20 mouse cellular contexts compared by ENCODE assay signal in the genomic region with DNA sequence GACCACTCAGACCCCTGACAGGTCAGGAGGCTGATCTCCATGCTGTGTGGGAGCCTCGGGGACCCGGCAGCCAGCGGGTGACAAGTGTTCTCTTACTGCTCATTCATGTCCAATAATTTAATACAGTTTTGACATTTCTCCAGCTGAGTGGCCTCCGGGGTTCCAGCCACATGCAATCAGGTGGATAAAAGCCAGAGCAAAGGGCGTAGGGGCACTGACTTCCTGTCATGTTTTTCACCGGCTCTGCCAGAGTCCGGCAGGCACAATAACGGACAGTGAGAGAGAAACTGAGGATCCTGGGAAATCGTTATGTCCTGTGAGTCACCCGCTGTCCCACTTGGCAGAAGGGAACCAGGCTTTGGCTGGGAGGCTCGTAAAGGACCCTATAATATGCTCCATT.
DNase-seq lines count a peak whose midpoint lies in the region; TF ChIP-seq lines count a peak whose summit lies in the region.
"Had no signal": no experiment of that assay in that cellular context is flagged by ENCODE, and none has a peak within 500 bp of the region (broad histone marks: within the 10 kb centered on the region; RNA-seq: fewer than 3 reads in every experiment).

No protein-coding gene starts in this region.

- no peak overlapping the region for H3K27ac ChIP-seq in kidney, adult 2 months (ENCODE audit: insufficient read depth, low read depth, low read length)
- H3K27ac ChIP-seq: embryonic facial prominence, embryonic 12.5 days; embryonic facial prominence, embryonic 15.5 days; gastrocnemius, adult 2 months; hindbrain, embryonic 10.5 days; hindbrain, embryonic 13.5 days; intestine, embryonic 15.5 days had no signal

- DNase-seq in adrenal gland, adult (ENCODE audit: inconsistent age in 2 of 2, low spot score in 1 of 2): peak; percentile 23 to 68
- DNase-seq in adrenal gland, adult 18-20 months (ENCODE audit: low spot score in 2 of 2): no peak
- peak; percentile 43 for DNase-seq in kidney, adult 2 months
- DNase-seq in kidney, postnatal 14 days: no peak
- peak; percentile 53 for DNase-seq in Muller cell, postnatal 12 days (ENCODE audit: inconsistent ontology term)
- peak; percentile 43 for DNase-seq in adrenal gland, postnatal 14 days
- no peak for DNase-seq in retina, postnatal 1 day
- DNase-seq in cerebellum, adult 8-10 months: no peak
- DNase-seq: cerebellum, adult 18-20 months; cerebellum, adult 9-11 months; cerebellum, postnatal 25 days; forebrain, postnatal 0 days; gastrocnemius, adult 2 months; gastrocnemius, postnatal 14 days; heart, adult 11 months had no signal

- no peak overlapping the region for H3K4me3 ChIP-seq in kidney, adult 2 months (ENCODE audit: insufficient read depth, low read depth, low read length)
- H3K4me3 ChIP-seq: embryonic facial prominence, embryonic 12.5 days; embryonic facial prominence, embryonic 15.5 days; gastrocnemius, adult 2 months; hindbrain, embryonic 10.5 days; hindbrain, embryonic 13.5 days; intestine, embryonic 15.5 days had no signal

- TF ChIP-seq POLR2A in kidney, adult 2 months (IDR thresholded peaks at IDR 0.05; ENCODE audit: low read depth, low read length): no peak

- no peaks in the 10 kb centered on the region for H3K4me1 ChIP-seq in kidney, adult 2 months (ENCODE audit: control insufficient read depth, insufficient read depth, low read length)
- H3K4me1 ChIP-seq: embryonic facial prominence, embryonic 15.5 days; intestine, embryonic 15.5 days had no signal

- no peak for TF ChIP-seq CTCF in kidney, adult 2 months (conservative IDR thresholded peaks at IDR 0.05; ENCODE audit: insufficient read depth, insufficient read length, low read depth, low read length)

- H3K36me3 ChIP-seq in kidney, adult 2 months (ENCODE audit: control insufficient read depth, insufficient read depth, low read length): no peaks in the 10 kb centered on the region
- H3K36me3 ChIP-seq: embryonic facial prominence, embryonic 12.5 days; embryonic facial prominence, embryonic 15.5 days; hindbrain, embryonic 10.5 days; hindbrain, embryonic 13.5 days; intestine, embryonic 15.5 days had no signal

- H3K27me3 ChIP-seq in kidney, adult 2 months (replicated peaks; ENCODE audit: control insufficient read depth, insufficient read depth, low read length): no peaks in the 10 kb centered on the region
- H3K27me3 ChIP-seq: intestine, embryonic 15.5 days had no signal

- 31% methylated on average over 11 of the region's 11 CpGs for WGBS in kidney, adult 2 months

Comparison
In these comparisons a context has a peak if more than half of its experiments do, and no peak if none do; other contexts are left out.
1. DNase-seq: peak in adrenal gland, adult (2 of 2), kidney, adult 2 months (single experiment), Muller cell, postnatal 12 days (single experiment) and adrenal gland, postnatal 14 days (single experiment); none in adrenal gland, adult 18-20 months (0 of 2), kidney, postnatal 14 days (single experiment), retina, postnatal 1 day (single experiment) and cerebellum, adult 8-10 months (single experiment).